Mouse (Mus musculus) forebrain, embryonic 14.5 days (tissue): ENCODE measurements around the gene 1700001L19Rik. TPM values are rescaled to one million over a fixed set of nuclear protein-coding genes. Genes with fewer than 3 reads are reported as not detected.

Source experiments
- polyA plus RNA-seq: library from polyadenylated mRNA; unstranded; fragments of >200 nt; fragmentation: Nextera tagmentation; extraction: Ambion mirVana; gene quantifications from 2 replicates; pipeline ENCODE4 v1.2.1, GENCODE M21; 2014

The 1700001L19Rik gene
- polyA plus RNA-seq, 1 experiment from 2014 or later, result 3.3 TPM

Other genes starting within 250 kb of the 1700001L19Rik start
- gene Mtrr, start 15.3 kb upstream of the 1700001L19Rik start, polyA plus RNA-seq, result 10.4 and 12.8 TPM in 2 replicates
- 28.5 and 31.1 TPM in 2 replicates for gene Fastkd3, start 15.2 kb upstream of the 1700001L19Rik start, polyA plus RNA-seq